Mouse (Mus musculus): Measurements from ENCODE around the gene Dact1. TPM values are rescaled to one million over a fixed set of nuclear protein-coding genes. Genes with fewer than 3 reads are reported as not detected.

The Dact1 gene
- polyA plus RNA-seq, 1 experiment from 2014 or later: 23.4 TPM

- Histone ChIP-seq H3K4me2 (ENCODE audit: low read depth, low read length) (no peak overlapping the region), H3K4me3 (ENCODE audit: low read depth, low read length) (no peak overlapping the region), H3K9me3 (ENCODE audit: control insufficient read depth, low read length) (no peaks in the 10 kb centered on the region), H3K27me3 (ENCODE audit: control insufficient read depth, insufficient read depth, low read length) (no peaks in the 10 kb centered on the region), H3K4me1 (ENCODE audit: control insufficient read depth, insufficient read depth, low read length) (0 out of 2 replicates have a peak, but pooled peaks cover 4% of the 10 kb centered on the region), H3K36me3 (ENCODE audit: control insufficient read depth, insufficient read depth, low read length) (no peaks in the 10 kb centered on the region), H3K9ac (replicated peaks; ENCODE audit: low read depth, low read length) (no peak overlapping the region), H3K27ac (ENCODE audit: low read depth, low read length) (no peak overlapping the region)
- no peak for ATAC-seq (ENCODE audit: low read depth)
Measured at GRCm38 (mm10) chr12:71285399-71285798, 24.3 kb upstream of the Dact1 start.

GRCm38 (mm10) chr12:71290460-71290859, 19.2 kb upstream of the Dact1 start:
- Histone ChIP-seq H3K4me2 (ENCODE audit: low read depth, low read length) (no peak overlapping the region), H3K4me3 (ENCODE audit: low read depth, low read length) (no peak overlapping the region), H3K27ac (ENCODE audit: low read depth, low read length) (no peak overlapping the region), H3K27me3 (ENCODE audit: control insufficient read depth, insufficient read depth, low read length) (no peaks in the 10 kb centered on the region), H3K4me1 (ENCODE audit: control insufficient read depth, insufficient read depth, low read length) (peaks cover 3% of the 10 kb centered on the region; the same call in 1 of the 2 replicates), H3K9me3 (ENCODE audit: control insufficient read depth, low read length) (no peaks in the 10 kb centered on the region), H3K36me3 (ENCODE audit: control insufficient read depth, insufficient read depth, low read length) (no peaks in the 10 kb centered on the region), H3K9ac (replicated peaks; ENCODE audit: low read depth, low read length) (no peak overlapping the region)
- peak; percentile 75; the same call in 1 of the 2 replicates for ATAC-seq (ENCODE audit: low read depth)
- 42% methylated on average over 2 of the region's 2 CpGs for WGBS

- 0 out of 2 replicates have a peak, but pooled peaks have one; percentile 41 for ATAC-seq (ENCODE audit: low read depth)
- Histone ChIP-seq H3K9ac (replicated peaks; ENCODE audit: low read depth, low read length) (no peak overlapping the region), H3K4me3 (ENCODE audit: low read depth, low read length) (no peak overlapping the region), H3K4me1 (ENCODE audit: control insufficient read depth, insufficient read depth, low read length) (peaks cover 3% of the 10 kb centered on the region; the same call in 1 of the 2 replicates), H3K4me2 (ENCODE audit: low read depth, low read length) (peak overlapping the region; percentile 32; the same call in 1 of the 2 replicates), H3K27ac (ENCODE audit: low read depth, low read length) (no peak overlapping the region), H3K9me3 (ENCODE audit: control insufficient read depth, low read length) (no peaks in the 10 kb centered on the region), H3K27me3 (ENCODE audit: control insufficient read depth, insufficient read depth, low read length) (no peaks in the 10 kb centered on the region), H3K36me3 (ENCODE audit: control insufficient read depth, insufficient read depth, low read length) (no peaks in the 10 kb centered on the region)
- 12% methylated on average over 22 of the region's 22 CpGs for WGBS
Measured at GRCm38 (mm10) chr12:71293960-71294942, 15.4 kb upstream of the Dact1 start.

- Histone ChIP-seq H3K9me3 (ENCODE audit: control insufficient read depth, low read length) (no peaks in the 10 kb centered on the region), H3K4me2 (ENCODE audit: low read depth, low read length) (no peak overlapping the region), H3K27ac (ENCODE audit: low read depth, low read length) (no peak overlapping the region), H3K4me1 (ENCODE audit: control insufficient read depth, insufficient read depth, low read length) (peaks cover 3% of the 10 kb centered on the region; the same call in 1 of the 2 replicates), H3K9ac (replicated peaks; ENCODE audit: low read depth, low read length) (no peak overlapping the region), H3K4me3 (ENCODE audit: low read depth, low read length) (no peak overlapping the region), H3K36me3 (ENCODE audit: control insufficient read depth, insufficient read depth, low read length) (no peaks in the 10 kb centered on the region), H3K27me3 (ENCODE audit: control insufficient read depth, insufficient read depth, low read length) (no peaks in the 10 kb centered on the region)
- no peak for ATAC-seq (ENCODE audit: low read depth)
- WGBS: 36% methylated on average over 8 of the region's 8 CpGs
Measured at GRCm38 (mm10) chr12:71296849-71297535, 12.7 kb upstream of the Dact1 start.

GRCm38 (mm10) chr12:71310068-71310931, 616 bp downstream of the Dact1 start:
- H3K4me1 ChIP-seq (ENCODE audit: control insufficient read depth, insufficient read depth, low read length): no peaks in the 10 kb centered on the region
- H3K27me3 ChIP-seq (ENCODE audit: control insufficient read depth, insufficient read depth, low read length): no peaks in the 10 kb centered on the region
- WGBS: under 1% methylated on average over 54 of the region's 56 CpGs
- peaks cover 4% of the 10 kb centered on the region; the same call in 1 of the 2 replicates for H3K36me3 ChIP-seq (ENCODE audit: control insufficient read depth, insufficient read depth, low read length)
- peak overlapping the region; percentile 90 for H3K27ac ChIP-seq (ENCODE audit: low read depth, low read length)
- H3K9me3 ChIP-seq (ENCODE audit: control insufficient read depth, low read length): no peaks in the 10 kb centered on the region
- peak overlapping the region; percentile 92 for H3K9ac ChIP-seq (replicated peaks; ENCODE audit: low read depth, low read length)
- peak overlapping the region; percentile 91 for H3K4me3 ChIP-seq (ENCODE audit: low read depth, low read length)
- H3K4me2 ChIP-seq (ENCODE audit: low read depth, low read length): peak overlapping the region; percentile 67
- peak; percentile 36 for ATAC-seq (ENCODE audit: low read depth)

GRCm38 (mm10) chr12:71311237-71311887, 1.7 kb downstream of the Dact1 start:
- Histone ChIP-seq H3K27me3 (ENCODE audit: control insufficient read depth, insufficient read depth, low read length) (no peaks in the 10 kb centered on the region), H3K9ac (replicated peaks; ENCODE audit: low read depth, low read length) (peak overlapping the region; percentile 92; the same call in 1 of the 2 replicates), H3K9me3 (ENCODE audit: control insufficient read depth, low read length) (no peaks in the 10 kb centered on the region), H3K36me3 (ENCODE audit: control insufficient read depth, insufficient read depth, low read length) (peaks cover 4% of the 10 kb centered on the region; the same call in 1 of the 2 replicates), H3K4me3 (ENCODE audit: low read depth, low read length) (peak overlapping the region; percentile 91), H3K4me1 (ENCODE audit: control insufficient read depth, insufficient read depth, low read length) (no peaks in the 10 kb centered on the region), H3K4me2 (ENCODE audit: low read depth, low read length) (peak overlapping the region; percentile 67), H3K27ac (ENCODE audit: low read depth, low read length) (peak overlapping the region; percentile 90)
- WGBS: 12% methylated on average over 13 of the region's 13 CpGs
- ATAC-seq (ENCODE audit: low read depth): no peak

- Histone ChIP-seq H3K36me3 (ENCODE audit: control insufficient read depth, insufficient read depth, low read length) (peaks cover 38% of the 10 kb centered on the region), H3K9me3 (ENCODE audit: control insufficient read depth, low read length) (no peaks in the 10 kb centered on the region), H3K4me3 (ENCODE audit: low read depth, low read length) (no peak overlapping the region), H3K4me1 (ENCODE audit: control insufficient read depth, insufficient read depth, low read length) (no peaks in the 10 kb centered on the region), H3K27me3 (ENCODE audit: control insufficient read depth, insufficient read depth, low read length) (no peaks in the 10 kb centered on the region), H3K4me2 (ENCODE audit: low read depth, low read length) (no peak overlapping the region), H3K27ac (ENCODE audit: low read depth, low read length) (no peak overlapping the region), H3K9ac (replicated peaks; ENCODE audit: low read depth, low read length) (no peak overlapping the region)
- 98% methylated on average over 40 of the region's 40 CpGs for WGBS
- no peak for ATAC-seq (ENCODE audit: low read depth)
Measured at GRCm38 (mm10) chr12:71318239-71318638, 8.6 kb downstream of the Dact1 start.

- Histone ChIP-seq H3K36me3 (ENCODE audit: control insufficient read depth, insufficient read depth, low read length) (peaks cover 37% of the 10 kb centered on the region), H3K4me3 (ENCODE audit: low read depth, low read length) (no peak overlapping the region), H3K27ac (ENCODE audit: low read depth, low read length) (no peak overlapping the region), H3K4me1 (ENCODE audit: control insufficient read depth, insufficient read depth, low read length) (no peaks in the 10 kb centered on the region), H3K4me2 (ENCODE audit: low read depth, low read length) (no peak overlapping the region), H3K27me3 (ENCODE audit: control insufficient read depth, insufficient read depth, low read length) (no peaks in the 10 kb centered on the region), H3K9ac (replicated peaks; ENCODE audit: low read depth, low read length) (no peak overlapping the region), H3K9me3 (ENCODE audit: control insufficient read depth, low read length) (no peaks in the 10 kb centered on the region)
- WGBS: 96% methylated on average over 4 of the region's 4 CpGs
- no peak for ATAC-seq (ENCODE audit: low read depth)
Measured at GRCm38 (mm10) chr12:71319536-71319935, 9.9 kb downstream of the Dact1 start.

All from neural tube, embryonic 14.5 days (tissue).